Mouse (Mus musculus) ES-Bruce4 (cell line): ENCODE measurements around the gene Pate2.

ENCODE experiments used
- CTCF ChIP-seq: IDR thresholded peaks from one replicate; pipeline ENCODE4 v1.8.1; 2011; ENCODE audit warnings: low read depth, low read length
- POLR2A ChIP-seq: IDR thresholded peaks from one replicate; pipeline ENCODE4 v1.8.1; 2011; ENCODE audit warnings: low read length; ENCODE audit not compliant: insufficient read depth

- TF ChIP-seq CTCF (no peak), POLR2A (no peak)
These were observed 4.3 kb downstream of the Pate2 start for GRCm38 (mm10) chr9:35574416-35574815.
